Mouse (Mus musculus) midbrain, embryonic 13.5 days (tissue): ENCODE results near the gene Agpat3. TPM values are rescaled to one million over a fixed set of nuclear protein-coding genes. Genes with fewer than 3 reads are reported as not detected.

Source experiments
- ATAC-seq: fragments of 200-750 bp; cut with Nextera tagmentation; 2 replicates; pipeline ENCODE4 v1.8.0; 2017; ENCODE audit warnings: mild to moderate bottlenecking, moderate TSS enrichment, moderate library complexity
- H3K27ac ChIP-seq: fragments of 300-500 bp; sonication (generic); 2 replicates; pipeline ENCODE4 v1.5.1; 2015; ENCODE audit warnings: inconsistent platforms, mild to moderate bottlenecking, moderate library complexity
- H3K27me3 ChIP-seq: fragments of 300-500 bp; sonication (generic); 2 replicates; pipeline ENCODE4 v1.6.1; 2015; ENCODE audit warnings: mild to moderate bottlenecking, inconsistent platforms
- H3K36me3 ChIP-seq: fragments of 300-500 bp; sonication (generic); 2 replicates; pipeline ENCODE4 v1.6.1; 2015; ENCODE audit warnings: mild to moderate bottlenecking, inconsistent platforms
- H3K4me1 ChIP-seq: fragments of 300-500 bp; sonication (generic); replicated peaks from 2 replicates; pipeline ENCODE4 v1.6.1; 2015; ENCODE audit warnings: inconsistent platforms
- H3K4me2 ChIP-seq: fragments of 300-500 bp; sonication (generic); replicated peaks from 2 replicates; pipeline ENCODE4 v1.6.1; 2015; ENCODE audit warnings: moderate library complexity, mild to moderate bottlenecking, inconsistent platforms
- H3K4me3 ChIP-seq: fragments of 300-500 bp; sonication (generic); replicated peaks from 2 replicates; pipeline ENCODE4 v1.5.1; 2015; ENCODE audit warnings: mild to moderate bottlenecking, inconsistent platforms
- H3K9ac ChIP-seq: fragments of 300-500 bp; sonication (generic); replicated peaks from 2 replicates; pipeline ENCODE4 v1.6.1; 2015; ENCODE audit warnings: mild to moderate bottlenecking, inconsistent platforms
- H3K9me3 ChIP-seq: fragments of 300-500 bp; sonication (generic); 2 replicates; pipeline ENCODE4 v1.6.1; 2016; ENCODE audit warnings: mild to moderate bottlenecking, inconsistent platforms
- WGBS: fragments of 180-500 bp; shearing (Covaris S2); methylation state at CpG from one replicate; pipeline ENCODE4 v1.1.7; 2015; 5-methylcytosine and 5-hydroxymethylcytosine counted together
- polyA plus RNA-seq: library from polyadenylated mRNA; unstranded; fragments of >200 nt; fragmentation: Nextera tagmentation; extraction: Ambion mirVana; gene quantifications from 2 replicates; pipeline ENCODE4 v1.2.1, GENCODE M21; 2015

Agpat3 gene
- polyA plus RNA-seq, 1 experiment from 2014 or later, result 50.9 TPM

DNA sequence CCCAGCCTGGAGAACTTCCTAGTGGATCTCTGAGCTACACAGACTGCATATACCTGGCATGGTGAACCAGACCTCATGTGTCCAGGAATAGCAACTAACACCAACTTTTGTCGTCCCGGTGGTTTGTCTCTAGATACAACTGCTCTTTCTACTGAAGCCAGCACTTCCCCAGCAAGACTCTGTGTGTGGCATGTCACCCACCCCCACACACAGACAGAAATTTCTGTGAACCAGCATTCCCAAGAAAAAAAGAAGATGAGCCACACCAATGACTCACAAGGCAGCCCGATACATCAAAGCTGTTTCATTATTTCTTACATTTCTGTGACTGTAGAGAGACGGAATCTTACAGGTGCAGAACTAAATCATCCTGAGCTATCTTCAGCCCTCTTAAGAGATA is 52.2 kb downstream of the Agpat3 start:
- no peak overlapping the region for H3K4me3 ChIP-seq
- H3K9me3 ChIP-seq, result no peaks in the 10 kb centered on the region
- H3K36me3 ChIP-seq, result peaks cover 3% of the 10 kb centered on the region; the same call in 1 of the 2 replicates
- WGBS, result 96% methylated on average over 4 of the region's 4 CpGs
- no peak overlapping the region for H3K27ac ChIP-seq
- H3K27me3 ChIP-seq, result no peaks in the 10 kb centered on the region
- ATAC-seq, result no peak
- H3K4me2 ChIP-seq, result no peak overlapping the region
- H3K4me1 ChIP-seq, result no peaks in the 10 kb centered on the region
- no peak overlapping the region for H3K9ac ChIP-seq

DNA sequence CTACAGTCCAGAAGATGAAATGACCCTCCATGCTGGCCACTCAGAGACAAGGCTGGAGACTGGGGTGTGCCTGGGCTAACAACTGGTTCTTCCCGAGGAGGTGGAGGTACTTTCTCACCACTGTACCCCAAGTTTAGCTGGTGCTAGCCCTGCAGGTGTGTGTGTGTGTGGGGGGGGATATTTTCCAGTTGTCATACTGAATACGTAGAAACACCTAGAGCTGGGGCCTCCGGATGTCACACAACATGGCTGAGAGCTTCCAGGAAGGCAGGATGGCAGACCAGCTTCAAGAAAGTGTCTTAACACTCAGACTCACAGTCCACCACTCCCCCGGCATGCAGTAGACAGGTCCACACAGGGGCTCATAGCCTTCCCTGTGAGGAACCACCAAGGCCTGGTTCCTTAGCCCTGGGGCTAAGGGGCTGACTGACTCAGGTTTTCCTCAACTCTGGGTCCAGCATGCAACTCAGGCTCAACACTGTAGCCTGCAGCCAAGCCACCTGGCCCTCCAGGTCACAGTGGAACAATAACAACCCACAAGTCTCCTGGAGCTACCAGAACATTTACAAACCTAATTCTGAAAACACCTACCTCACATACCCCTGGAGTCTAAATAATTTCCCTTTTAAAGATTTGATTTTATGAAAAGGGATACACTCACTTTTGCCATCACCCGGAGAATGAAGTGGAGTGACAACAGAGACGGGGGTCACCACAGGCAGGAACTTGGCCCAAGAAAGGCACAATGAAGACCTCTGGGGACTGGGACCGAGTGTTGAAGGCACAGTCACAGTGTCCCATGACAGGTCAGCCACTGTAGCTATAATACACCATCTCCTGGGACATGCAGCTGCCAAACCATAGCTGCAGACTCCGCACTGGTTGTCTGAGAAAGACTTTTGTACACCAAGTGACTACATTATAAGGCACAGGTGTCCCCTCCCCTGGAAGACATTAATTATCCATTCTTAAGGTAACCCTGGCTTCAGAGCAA is 53.3 kb downstream of the Agpat3 start:
- H3K9ac ChIP-seq, result no peak overlapping the region
- no peak for ATAC-seq
- no peak overlapping the region for H3K27ac ChIP-seq
- peaks cover 3% of the 10 kb centered on the region; the same call in 1 of the 2 replicates for H3K36me3 ChIP-seq
- H3K4me1 ChIP-seq, result no peaks in the 10 kb centered on the region
- no peaks in the 10 kb centered on the region for H3K9me3 ChIP-seq
- H3K4me2 ChIP-seq, result no peak overlapping the region
- no peak overlapping the region for H3K4me3 ChIP-seq
- H3K27me3 ChIP-seq, result no peaks in the 10 kb centered on the region
- 95% methylated on average over 8 of the region's 8 CpGs for WGBS

DNA sequence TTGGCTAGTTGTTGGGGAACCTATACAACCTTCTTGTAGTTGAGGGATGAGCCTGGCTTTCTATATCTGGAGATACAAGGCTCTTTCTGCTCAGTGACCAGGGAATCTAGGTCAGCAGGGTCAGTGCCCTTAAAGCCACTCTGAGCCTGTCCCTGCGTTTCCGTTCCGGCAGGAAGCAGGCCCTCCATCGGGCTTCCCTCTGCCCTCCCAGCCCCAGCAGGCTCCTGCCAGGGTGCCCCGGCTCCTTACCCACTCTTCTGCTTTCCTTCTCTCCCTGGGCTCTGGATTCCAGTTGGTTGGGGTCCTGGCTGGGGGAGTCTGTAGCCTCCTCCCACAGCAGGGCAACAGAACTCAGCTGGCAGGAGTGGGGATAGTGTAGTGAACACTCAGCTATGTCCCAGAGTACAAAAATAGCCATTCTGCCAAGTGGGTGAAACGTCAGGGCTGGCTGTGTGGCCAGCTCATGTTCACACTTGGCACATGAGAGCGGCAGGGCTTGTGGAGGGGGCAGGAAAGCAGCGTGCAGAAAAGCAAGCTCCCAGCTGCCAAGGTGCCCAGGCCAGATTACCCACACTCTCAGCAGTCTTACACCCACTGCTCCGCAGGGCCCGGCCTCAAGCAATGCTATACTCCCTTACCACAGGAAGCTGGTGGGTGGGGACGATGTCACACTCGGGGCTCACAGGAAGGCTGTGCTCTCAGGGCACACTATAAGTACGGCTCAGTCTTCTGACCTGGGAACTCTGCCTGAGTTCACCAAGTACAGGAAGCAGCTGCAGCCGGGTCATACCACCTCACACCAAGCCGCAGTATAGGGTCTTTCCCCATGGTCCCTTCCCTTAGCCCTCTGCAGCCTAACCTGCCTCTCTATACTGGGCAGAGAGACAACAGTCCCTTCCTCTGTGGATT is 54.5 kb downstream of the Agpat3 start:
- H3K4me3 ChIP-seq, result no peak overlapping the region

DNA sequence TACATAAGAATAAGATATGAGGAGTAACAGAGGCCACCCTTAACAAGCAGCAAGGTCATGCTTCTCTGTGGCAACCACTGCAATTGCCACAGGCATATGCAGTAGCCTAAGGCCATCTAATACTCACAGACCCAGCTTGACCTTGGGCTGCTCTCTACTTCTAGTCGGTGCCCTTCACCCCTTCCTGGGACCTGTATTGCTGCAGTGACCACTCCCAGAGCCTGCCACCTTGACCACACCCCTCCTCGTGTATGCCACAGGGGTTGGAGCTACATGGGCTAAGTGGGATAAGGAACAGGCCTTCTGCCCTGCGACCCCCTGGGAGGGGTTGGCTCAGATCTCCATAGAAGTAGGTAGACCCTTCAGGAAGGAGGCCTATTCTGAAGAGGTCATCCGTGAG is 55.3 kb downstream of the Agpat3 start:
- Histone ChIP-seq H3K9me3 (no peaks in the 10 kb centered on the region), H3K27ac (no peak overlapping the region), H3K36me3 (peaks cover 3% of the 10 kb centered on the region; the same call in 1 of the 2 replicates), H3K4me1 (no peaks in the 10 kb centered on the region), H3K4me3 (no peak overlapping the region), H3K9ac (no peak overlapping the region), H3K4me2 (no peak overlapping the region), H3K27me3 (no peaks in the 10 kb centered on the region)
- WGBS, result 86% methylated on average over 4 of the region's 4 CpGs
- ATAC-seq, result peak; percentile 19; the same call in 1 of the 2 replicates

More for the DNA sequence above, 54.5 kb downstream of the Agpat3 start:
- H3K4me2 ChIP-seq, result no peak overlapping the region
- no peaks in the 10 kb centered on the region for H3K9me3 ChIP-seq
- no peaks in the 10 kb centered on the region for H3K4me1 ChIP-seq
- no peak for ATAC-seq
- H3K27me3 ChIP-seq, result no peaks in the 10 kb centered on the region
- H3K27ac ChIP-seq, result no peak overlapping the region; the same call in 1 of the 2 replicates
- H3K36me3 ChIP-seq, result peaks cover 3% of the 10 kb centered on the region; the same call in 1 of the 2 replicates
- WGBS, result 91% methylated on average over 15 of the region's 15 CpGs
- no peak overlapping the region for H3K9ac ChIP-seq

DNA sequence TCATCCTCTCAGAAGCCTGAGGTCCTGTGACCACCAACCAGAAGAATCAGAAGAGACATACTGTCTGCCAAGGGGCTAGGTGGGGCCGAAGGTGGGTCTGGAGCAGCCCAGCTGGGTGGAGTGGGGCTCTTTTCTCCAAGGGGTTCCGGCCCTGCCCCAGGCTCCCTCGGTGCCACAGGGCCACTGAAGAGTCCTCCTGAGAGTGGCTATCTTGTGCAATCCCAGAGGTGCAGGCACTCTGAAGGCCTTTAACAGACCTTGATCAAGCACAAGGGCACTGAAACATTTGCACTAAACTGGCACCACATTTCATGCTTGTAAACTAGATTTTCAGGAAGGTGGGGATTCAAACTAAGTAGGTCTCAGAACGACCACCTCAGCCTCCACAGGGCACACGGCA is 55.9 kb downstream of the Agpat3 start:
- no peaks in the 10 kb centered on the region for H3K4me1 ChIP-seq
- H3K4me3 ChIP-seq, result no peak overlapping the region
- H3K9me3 ChIP-seq, result no peaks in the 10 kb centered on the region
- no peak overlapping the region for H3K27ac ChIP-seq
- H3K36me3 ChIP-seq, result no peaks in the 10 kb centered on the region
- WGBS, result 90% methylated on average over 5 of the region's 5 CpGs
- no peaks in the 10 kb centered on the region for H3K27me3 ChIP-seq
- no peak overlapping the region for H3K4me2 ChIP-seq
- no peak for ATAC-seq
- H3K9ac ChIP-seq, result no peak overlapping the region

DNA sequence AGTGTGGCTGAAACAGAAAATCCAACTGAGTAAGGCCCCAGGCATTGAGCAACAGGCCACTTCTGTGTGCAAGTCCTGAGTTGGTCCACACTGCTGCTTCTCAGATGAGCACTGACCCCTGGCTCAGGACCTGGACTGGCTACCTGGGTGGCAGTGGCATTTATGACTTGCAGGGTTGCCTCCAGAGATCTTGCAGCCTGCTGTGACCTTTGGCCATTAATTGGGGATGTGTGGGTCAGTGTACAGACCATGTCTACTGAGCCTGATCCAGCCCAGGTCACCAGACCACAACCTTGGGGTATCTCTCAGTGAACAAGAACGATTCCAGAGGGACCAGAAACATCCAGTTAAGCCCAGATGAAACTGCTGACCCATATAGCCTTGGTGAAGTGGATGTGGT is 58.7 kb downstream of the Agpat3 start:
- Histone ChIP-seq H3K9me3 (no peaks in the 10 kb centered on the region), H3K4me1 (no peaks in the 10 kb centered on the region), H3K4me2 (no peak overlapping the region), H3K9ac (no peak overlapping the region), H3K27ac (no peak overlapping the region), H3K36me3 (no peaks in the 10 kb centered on the region), H3K4me3 (no peak overlapping the region), H3K27me3 (no peaks in the 10 kb centered on the region)
- WGBS, result 87% methylated on average over 1 of the region's 1 CpGs
- ATAC-seq, result no peak

DNA sequence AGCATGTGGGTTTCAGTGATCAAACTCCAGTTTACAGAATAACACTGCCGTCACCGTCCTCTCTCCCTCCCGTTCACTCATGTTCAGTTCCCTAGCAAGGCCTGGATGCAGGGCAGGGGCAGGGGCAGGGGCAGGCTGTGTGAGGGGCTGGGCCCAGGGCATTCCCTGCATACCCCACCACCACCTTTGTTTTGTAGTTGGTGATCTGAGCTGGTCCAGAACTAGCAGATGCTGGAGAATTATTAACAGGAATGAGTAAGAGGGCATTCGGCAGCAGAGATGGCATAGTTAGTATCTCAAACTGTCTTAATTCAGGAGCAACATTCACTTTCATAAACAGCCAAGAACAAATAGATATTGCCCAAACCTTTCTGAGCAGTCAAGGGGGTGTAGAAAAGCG is 59.9 kb downstream of the Agpat3 start:
- Histone ChIP-seq H3K4me2 (no peak overlapping the region), H3K4me1 (no peaks in the 10 kb centered on the region), H3K9me3 (no peaks in the 10 kb centered on the region), H3K4me3 (no peak overlapping the region), H3K9ac (no peak overlapping the region), H3K27ac (no peak overlapping the region), H3K36me3 (peaks cover 6% of the 10 kb centered on the region), H3K27me3 (no peaks in the 10 kb centered on the region)
- no peak for ATAC-seq
- WGBS, result 91% methylated on average over 5 of the region's 5 CpGs

DNA sequence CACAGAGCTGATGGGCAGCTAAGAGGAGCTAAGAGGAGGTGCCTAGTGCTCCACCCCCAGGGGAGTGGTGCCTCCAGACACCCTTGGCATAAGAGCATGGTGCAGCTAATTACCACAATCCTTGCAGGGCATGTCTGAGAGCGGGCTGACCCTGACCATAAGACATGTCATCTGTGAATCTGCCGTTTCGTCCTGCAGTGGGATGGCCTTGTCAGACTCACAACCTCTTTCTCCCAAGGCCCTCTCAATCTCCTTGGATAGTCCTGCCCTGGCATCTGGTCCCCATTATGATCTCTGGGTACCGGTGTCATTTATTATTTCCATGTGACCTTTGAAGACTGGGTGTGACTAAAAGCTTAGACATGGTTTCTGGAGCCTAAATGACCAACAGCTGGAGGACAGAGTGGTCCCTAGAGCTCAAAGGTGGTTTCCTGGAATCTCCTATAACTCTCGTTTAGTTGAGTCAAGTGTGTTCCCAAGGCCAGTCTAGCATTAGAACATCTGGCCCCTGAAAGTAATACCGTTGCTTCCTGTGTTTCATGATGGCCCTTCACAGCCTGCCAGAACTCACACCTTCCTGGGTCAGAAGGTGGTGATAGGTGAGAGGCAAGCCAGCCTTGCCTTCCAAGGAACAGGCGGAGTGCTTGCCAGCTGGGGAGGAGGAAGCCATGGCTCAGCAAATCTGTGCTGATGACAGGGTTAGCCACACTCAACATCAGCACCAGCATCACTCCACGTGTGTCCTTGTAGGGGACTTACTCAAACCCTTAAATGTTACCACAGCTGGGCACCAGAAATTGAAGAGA is 61.4 kb downstream of the Agpat3 start:
- H3K9ac ChIP-seq, result no peak overlapping the region
- H3K9me3 ChIP-seq, result no peaks in the 10 kb centered on the region
- H3K27ac ChIP-seq, result no peak overlapping the region
- peaks cover 20% of the 10 kb centered on the region for H3K36me3 ChIP-seq
- no peak overlapping the region for H3K4me3 ChIP-seq
- H3K27me3 ChIP-seq, result no peaks in the 10 kb centered on the region
- WGBS, result 90% methylated on average over 8 of the region's 8 CpGs
- H3K4me1 ChIP-seq, result no peaks in the 10 kb centered on the region
- ATAC-seq, result no peak
- no peak overlapping the region for H3K4me2 ChIP-seq

DNA sequence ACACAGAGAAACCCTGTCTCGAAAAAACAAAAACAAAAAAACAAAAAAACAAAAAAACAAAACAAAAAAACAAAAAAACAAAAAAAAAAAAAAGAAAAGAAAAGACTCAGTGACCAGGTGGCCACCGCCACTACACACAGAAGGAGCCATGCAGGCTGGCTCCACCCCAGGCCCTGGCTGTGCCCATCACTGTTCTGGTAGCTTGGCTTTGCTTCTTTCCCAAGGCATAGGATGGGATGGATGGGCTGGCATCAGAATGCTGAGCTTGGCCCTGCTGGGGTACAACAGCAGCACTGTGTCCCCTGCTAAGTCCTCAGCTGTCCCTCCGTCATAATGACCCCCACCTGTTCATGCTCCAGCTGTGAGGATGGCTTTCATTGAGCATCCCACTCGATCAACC is 63.4 kb downstream of the Agpat3 start:
- Histone ChIP-seq H3K9ac (no peak overlapping the region), H3K27ac (no peak overlapping the region), H3K4me2 (no peak overlapping the region), H3K9me3 (no peaks in the 10 kb centered on the region), H3K4me3 (no peak overlapping the region), H3K4me1 (no peaks in the 10 kb centered on the region), H3K36me3 (peaks cover 41% of the 10 kb centered on the region), H3K27me3 (no peaks in the 10 kb centered on the region)
- WGBS, result 95% methylated on average over 4 of the region's 4 CpGs
- no peak for ATAC-seq

DNA sequence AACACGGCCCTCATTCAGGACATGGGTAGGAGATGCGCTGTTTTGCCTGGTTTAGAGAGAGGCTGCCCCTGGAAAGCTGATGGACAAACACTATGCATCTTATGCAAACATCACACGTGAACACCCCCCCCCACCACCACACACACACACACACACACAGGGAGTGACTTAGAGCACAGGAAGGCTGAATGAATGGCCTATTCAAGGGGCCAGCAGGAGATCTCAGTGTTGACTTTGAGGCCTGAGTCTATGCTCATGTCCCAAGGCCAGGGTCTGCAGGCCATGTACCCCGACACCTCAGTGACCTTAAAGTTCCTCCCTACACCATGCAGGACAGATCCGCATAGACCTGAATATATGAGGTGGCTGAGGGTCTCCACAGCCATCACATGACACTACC is 64.2 kb downstream of the Agpat3 start:
- no peak for ATAC-seq
- no peaks in the 10 kb centered on the region for H3K9me3 ChIP-seq
- no peak overlapping the region for H3K9ac ChIP-seq
- H3K27ac ChIP-seq, result no peak overlapping the region
- WGBS, result 86% methylated on average over 5 of the region's 5 CpGs
- H3K4me2 ChIP-seq, result no peak overlapping the region
- no peak overlapping the region for H3K4me3 ChIP-seq
- no peaks in the 10 kb centered on the region for H3K27me3 ChIP-seq
- H3K4me1 ChIP-seq, result no peaks in the 10 kb centered on the region
- peaks cover 48% of the 10 kb centered on the region for H3K36me3 ChIP-seq

DNA sequence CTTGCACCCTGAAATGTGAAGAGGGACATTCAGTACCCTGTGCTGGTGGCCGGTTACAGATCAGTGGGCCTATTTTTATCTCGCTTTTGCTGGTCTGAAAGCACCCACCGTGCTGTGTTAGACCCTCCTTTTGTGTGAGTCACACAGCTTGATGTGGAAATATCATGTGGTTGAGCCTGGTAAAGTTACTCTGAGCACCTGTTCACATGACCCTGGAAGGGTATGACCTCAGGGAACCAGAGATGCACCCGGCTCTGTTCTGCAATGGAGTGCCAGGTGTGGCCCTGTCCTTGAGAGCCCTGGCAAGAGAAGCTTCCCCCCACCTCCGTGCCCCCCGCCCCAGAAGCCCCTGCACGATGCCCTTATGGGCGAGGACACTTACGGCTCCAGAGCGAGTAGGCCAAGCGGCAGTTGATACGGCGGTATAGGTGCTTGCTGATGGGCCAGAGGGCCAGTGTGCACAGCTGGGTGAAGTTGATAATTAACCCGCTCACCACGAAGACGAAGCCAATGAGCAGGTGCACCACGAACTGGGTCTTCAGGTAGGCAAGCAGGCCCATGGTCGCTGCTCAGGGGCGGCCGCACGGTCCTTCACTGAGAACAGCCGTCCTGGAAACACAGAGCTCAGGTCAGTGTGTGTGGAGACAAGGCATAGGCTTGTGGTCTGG is 64.7 kb downstream of the Agpat3 start:
- H3K9ac ChIP-seq, result no peak overlapping the region
- H3K36me3 ChIP-seq, result peaks cover 54% of the 10 kb centered on the region
- no peak overlapping the region for H3K27ac ChIP-seq
- H3K4me3 ChIP-seq, result no peak overlapping the region
- H3K9me3 ChIP-seq, result no peaks in the 10 kb centered on the region
- no peak overlapping the region for H3K4me2 ChIP-seq
- WGBS, result 96% methylated on average over 22 of the region's 22 CpGs
- H3K27me3 ChIP-seq, result no peaks in the 10 kb centered on the region
- no peak for ATAC-seq
- no peaks in the 10 kb centered on the region for H3K4me1 ChIP-seq
